Mouse (Mus musculus) neural tube, embryonic 15.5 days (tissue): ENCODE data around the gene Pdcd11. TPM values are rescaled to one million over a fixed set of nuclear protein-coding genes. Genes with fewer than 3 reads are reported as not detected.
A peak's percentile ranks its signal among the peaks of the same experiment; 100 is the strongest.

Experiments
- ATAC-seq: fragments of 200-750 bp; cut with Nextera tagmentation; 2 replicates; pipeline ENCODE4 v1.8.0; 2017; ENCODE audit warnings: mild to moderate bottlenecking, moderate TSS enrichment, moderate library complexity; ENCODE audit not compliant: low FRiP score
- H3K27ac ChIP-seq: fragments of 300-500 bp; sonication (generic); replicated peaks from 2 replicates; pipeline ENCODE4 v1.5.1; 2015; ENCODE audit warnings: mild to moderate bottlenecking, inconsistent platforms
- H3K27me3 ChIP-seq: fragments of 300-500 bp; sonication (generic); replicated peaks from 2 replicates; pipeline ENCODE4 v1.6.1; 2015; ENCODE audit warnings: inconsistent platforms
- H3K36me3 ChIP-seq: fragments of 300-500 bp; sonication (generic); 2 replicates; pipeline ENCODE4 v1.6.1; 2015; ENCODE audit warnings: inconsistent platforms
- H3K4me1 ChIP-seq: fragments of 300-500 bp; sonication (generic); 2 replicates; pipeline ENCODE4 v1.6.1; 2015; ENCODE audit warnings: inconsistent platforms
- H3K4me2 ChIP-seq: fragments of 300-500 bp; sonication (generic); 2 replicates; pipeline ENCODE4 v1.6.1; 2015; ENCODE audit warnings: inconsistent platforms, mild to moderate bottlenecking, moderate library complexity
- H3K4me3 ChIP-seq: fragments of 300-500 bp; sonication (generic); replicated peaks from 2 replicates; pipeline ENCODE4 v1.5.1; 2015; ENCODE audit warnings: mild to moderate bottlenecking, inconsistent platforms
- H3K9ac ChIP-seq: fragments of 300-500 bp; sonication (generic); replicated peaks from 2 replicates; pipeline ENCODE4 v1.6.1; 2015; ENCODE audit warnings: mild to moderate bottlenecking, inconsistent platforms
- H3K9me3 ChIP-seq: fragments of 300-500 bp; sonication (generic); replicated peaks from 2 replicates; pipeline ENCODE4 v1.6.1; 2016; ENCODE audit warnings: inconsistent platforms
- WGBS: fragments of 180-500 bp; shearing (Covaris S2); methylation state at CpG from one replicate; pipeline ENCODE4 v1.1.7; 2015; ENCODE audit warnings: mixed read lengths; 5-methylcytosine and 5-hydroxymethylcytosine counted together
- polyA plus RNA-seq: library from polyadenylated mRNA; unstranded; fragments of >200 nt; fragmentation: Nextera tagmentation; extraction: Ambion mirVana; gene quantifications from 2 replicates; pipeline ENCODE4 v1.2.1, GENCODE M21; 2015

Pdcd11 gene
- polyA plus RNA-seq, result 4.8 and 5.7 TPM in 2 replicates

DNA sequence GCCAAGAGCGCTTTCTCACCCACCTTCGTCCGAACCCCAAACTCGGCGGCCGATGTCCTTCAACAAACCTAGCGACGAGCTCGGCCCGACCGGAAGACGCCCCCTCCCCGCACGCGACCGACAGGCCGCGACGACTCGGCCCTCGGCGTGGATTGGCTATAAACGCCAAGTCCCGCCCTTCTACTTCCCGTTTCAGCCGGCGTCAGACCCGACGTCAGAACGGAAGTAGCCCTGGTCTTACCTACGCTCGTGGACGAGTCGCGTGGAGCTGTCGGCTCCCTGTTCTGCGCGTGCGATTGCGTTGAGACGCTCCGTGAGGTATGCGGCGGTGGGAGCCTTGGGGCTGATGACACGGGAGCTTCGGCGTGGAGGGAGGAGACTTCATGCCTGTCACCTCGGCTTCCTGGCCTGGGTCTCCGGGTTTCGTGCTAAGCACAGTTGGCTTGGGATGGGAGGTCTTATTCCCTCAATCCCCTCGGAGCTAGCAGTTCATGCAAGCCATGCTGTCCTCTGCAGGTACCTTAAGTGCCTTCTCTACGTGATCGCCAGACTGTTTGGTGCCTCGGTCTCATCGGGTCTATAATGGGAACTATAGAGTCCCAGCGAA lies at the start of gene Pdcd11, which contains the start of gene Usmg5:
TSS of gene Pdcd11 (plus strand) at position 219 of the 607 bp plus-strand sequence.
TSS of gene Usmg5 (minus strand) at position 98 of the 607 bp plus-strand sequence.
- Histone ChIP-seq H3K9ac (peak within 1 kb of the TSS; percentile 99), H3K27me3 (no peaks in the 10 kb centered on the region), H3K36me3 (peaks cover 31% of the 10 kb centered on the region), H3K4me1 (peaks cover 31% of the 10 kb centered on the region), H3K4me2 (peak within 1 kb of the TSS; percentile 76), H3K9me3 (no peaks in the 10 kb centered on the region), H3K27ac (peak within 1 kb of the TSS; percentile 91), H3K4me3 (peak within 1 kb of the TSS; percentile 94)
- peak; percentile 99 for ATAC-seq
- under 1% methylated on average over 56 of the region's 56 CpGs for WGBS

GRCm38 (mm10) chr19:47043608-47044007 lies 47.0 kb upstream of the Pdcd11 start:
- H3K9ac ChIP-seq, result no peak overlapping the region
- H3K4me2 ChIP-seq, result no peak overlapping the region
- H3K27me3 ChIP-seq, result no peaks in the 10 kb centered on the region
- no peak overlapping the region for H3K4me3 ChIP-seq
- peaks cover 59% of the 10 kb centered on the region for H3K36me3 ChIP-seq
- H3K4me1 ChIP-seq, result peaks cover 3% of the 10 kb centered on the region; the same call in 1 of the 2 replicates
- no peak overlapping the region for H3K27ac ChIP-seq
- no peak for ATAC-seq
- H3K9me3 ChIP-seq, result no peaks in the 10 kb centered on the region
- 88% methylated on average over 3 of the region's 3 CpGs for WGBS

- Histone ChIP-seq H3K36me3 (peaks cover 36% of the 10 kb centered on the region), H3K4me2 (no peak overlapping the region), H3K4me3 (no peak overlapping the region), H3K9me3 (no peaks in the 10 kb centered on the region), H3K9ac (no peak overlapping the region), H3K27me3 (no peaks in the 10 kb centered on the region), H3K4me1 (peaks cover 19% of the 10 kb centered on the region), H3K27ac (no peak overlapping the region)
- no peak for ATAC-seq
- 94% methylated on average over 1 of the region's 1 CpGs for WGBS
Measured at GRCm38 (mm10) chr19:47046343-47046742, 44.2 kb upstream of the Pdcd11 start.

GRCm38 (mm10) chr19:47047236-47047833 lies 43.2 kb upstream of the Pdcd11 start:
- no peak for ATAC-seq
- no peak overlapping the region for H3K27ac ChIP-seq
- H3K9me3 ChIP-seq, result no peaks in the 10 kb centered on the region
- WGBS, result 90% methylated on average over 13 of the region's 13 CpGs
- no peak overlapping the region for H3K9ac ChIP-seq
- no peak overlapping the region for H3K4me3 ChIP-seq
- no peak overlapping the region for H3K4me2 ChIP-seq
- H3K27me3 ChIP-seq, result no peaks in the 10 kb centered on the region
- H3K36me3 ChIP-seq, result peaks cover 34% of the 10 kb centered on the region
- H3K4me1 ChIP-seq, result peaks cover 19% of the 10 kb centered on the region

DNA sequence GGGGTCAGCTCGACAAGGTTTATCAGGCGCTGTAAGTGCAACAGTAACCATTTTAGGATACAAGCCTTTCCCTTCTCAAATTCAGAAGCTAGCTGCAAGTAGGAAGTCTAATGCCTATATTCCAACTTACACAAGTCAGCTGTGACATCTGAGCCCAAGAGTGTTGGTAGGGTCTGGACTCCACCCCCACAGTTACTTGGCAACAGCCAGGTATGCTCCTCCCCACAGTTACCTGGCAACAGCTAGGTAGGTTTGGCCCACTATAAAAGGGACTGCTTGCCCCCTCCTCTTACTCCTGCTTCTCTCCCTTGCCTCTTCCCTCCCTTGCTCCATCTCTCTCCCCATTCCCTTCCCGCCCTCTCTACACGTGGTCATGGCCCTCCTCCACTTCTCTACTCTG lies 41.5 kb upstream of the Pdcd11 start:
- H3K27me3 ChIP-seq, result no peaks in the 10 kb centered on the region
- H3K9ac ChIP-seq, result no peak overlapping the region
- H3K4me1 ChIP-seq, result peaks cover 19% of the 10 kb centered on the region
- H3K27ac ChIP-seq, result no peak overlapping the region
- H3K36me3 ChIP-seq, result peaks cover 27% of the 10 kb centered on the region
- 0 out of 2 replicates have a peak overlapping the region, but pooled peaks have one; percentile 91 for H3K4me3 ChIP-seq
- ATAC-seq, result no peak
- peak overlapping the region; percentile 57 for H3K4me2 ChIP-seq
- H3K9me3 ChIP-seq, result no peaks in the 10 kb centered on the region
- WGBS, result 66% methylated on average over 4 of the region's 4 CpGs

- Histone ChIP-seq H3K36me3 (peaks cover 26% of the 10 kb centered on the region), H3K4me3 (peak overlapping the region; percentile 91), H3K9ac (peak overlapping the region; percentile 91), H3K27ac (peak overlapping the region; percentile 93), H3K4me2 (peak overlapping the region; percentile 57), H3K4me1 (peaks cover 19% of the 10 kb centered on the region), H3K9me3 (no peaks in the 10 kb centered on the region), H3K27me3 (no peaks in the 10 kb centered on the region)
- 6% methylated on average over 7 of the region's 7 CpGs for WGBS
- peak; percentile 50 for ATAC-seq
Measured at GRCm38 (mm10) chr19:47049840-47050239, 40.7 kb upstream of the Pdcd11 start.

DNA sequence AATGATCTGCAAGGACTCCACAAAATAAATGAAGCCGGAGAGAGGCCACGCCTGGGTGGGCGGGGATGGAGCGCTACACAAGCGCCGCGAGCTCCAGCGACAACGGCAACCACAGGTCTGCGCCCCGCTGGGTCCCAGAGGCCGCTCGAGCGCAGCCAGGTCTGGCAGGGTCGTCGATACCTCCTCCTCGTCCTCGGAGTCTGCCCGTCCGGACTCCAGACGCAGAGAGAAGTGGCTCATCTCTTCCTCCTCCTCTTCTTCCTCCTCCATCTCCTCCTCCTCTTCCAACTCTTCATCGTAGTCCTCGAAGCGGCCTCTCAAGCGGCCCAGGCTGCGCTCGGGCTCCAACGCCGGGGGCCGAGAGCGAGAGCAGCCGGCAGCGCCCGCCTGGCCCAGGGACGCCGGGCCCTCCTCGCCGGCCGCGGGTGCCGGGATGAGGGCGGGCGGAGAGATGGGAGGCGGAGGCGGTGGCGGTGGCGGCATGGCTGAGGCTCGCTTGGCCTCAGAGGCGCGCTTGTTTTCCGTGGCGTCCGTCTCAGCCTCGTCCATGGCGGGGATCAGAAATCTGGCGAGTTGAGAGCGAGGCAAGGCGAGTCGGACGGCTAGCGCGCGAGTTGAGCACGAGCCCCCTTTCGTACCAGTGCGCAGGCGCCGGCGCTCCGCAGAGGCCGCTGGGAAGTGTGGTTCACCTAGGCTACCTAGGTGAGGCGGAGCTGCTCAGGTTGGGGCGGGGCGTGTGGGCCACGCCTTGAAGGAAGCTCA lies 40.1 kb upstream of the Pdcd11 start, which contains the start of gene Pcgf6:
TSS of gene Pcgf6 (minus strand) at position 636 of the 762 bp plus-strand sequence.
- peaks cover 22% of the 10 kb centered on the region for H3K36me3 ChIP-seq
- peaks cover 19% of the 10 kb centered on the region for H3K4me1 ChIP-seq
- no peaks in the 10 kb centered on the region for H3K9me3 ChIP-seq
- peak within 1 kb of the TSS; percentile 57 for H3K4me2 ChIP-seq
- peak within 1 kb of the TSS; percentile 91 for H3K9ac ChIP-seq
- peak within 1 kb of the TSS; percentile 91 for H3K4me3 ChIP-seq
- ATAC-seq, result peak; percentile 95
- WGBS, result under 1% methylated on average over 74 of the region's 75 CpGs
- H3K27me3 ChIP-seq, result no peaks in the 10 kb centered on the region
- peak within 1 kb of the TSS; percentile 93 for H3K27ac ChIP-seq

DNA sequence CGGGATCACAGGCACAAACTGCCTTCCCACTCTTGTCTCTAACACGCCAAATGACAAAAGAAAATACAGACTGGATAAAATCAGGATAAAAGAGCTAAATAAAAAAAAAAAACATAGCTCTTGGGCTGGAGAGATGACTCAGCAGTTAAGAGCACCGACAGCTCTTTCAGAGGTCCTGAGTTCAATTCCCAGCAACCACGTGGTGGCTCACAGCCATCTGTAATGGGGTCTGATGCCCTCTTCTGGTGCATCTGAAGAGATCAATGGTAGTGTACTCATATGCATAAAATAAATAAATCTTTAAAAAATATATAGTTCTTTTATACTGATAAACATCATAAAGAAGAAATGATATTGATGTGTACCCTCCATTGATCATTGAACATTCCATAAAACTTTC lies 37.6 kb upstream of the Pdcd11 start:
- no peaks in the 10 kb centered on the region for H3K9me3 ChIP-seq
- WGBS, result 83% methylated on average over 4 of the region's 4 CpGs
- H3K27me3 ChIP-seq, result no peaks in the 10 kb centered on the region
- ATAC-seq, result no peak
- no peak overlapping the region for H3K27ac ChIP-seq
- H3K9ac ChIP-seq, result no peak overlapping the region
- no peak overlapping the region for H3K4me3 ChIP-seq
- peaks cover 19% of the 10 kb centered on the region for H3K4me1 ChIP-seq
- no peaks in the 10 kb centered on the region for H3K36me3 ChIP-seq
- H3K4me2 ChIP-seq, result no peak overlapping the region

- peaks cover 16% of the 10 kb centered on the region for H3K4me1 ChIP-seq
- WGBS, result 82% methylated on average over 4 of the region's 4 CpGs
Measured at GRCm38 (mm10) chr19:47053471-47053870, 37.1 kb upstream of the Pdcd11 start.

DNA sequence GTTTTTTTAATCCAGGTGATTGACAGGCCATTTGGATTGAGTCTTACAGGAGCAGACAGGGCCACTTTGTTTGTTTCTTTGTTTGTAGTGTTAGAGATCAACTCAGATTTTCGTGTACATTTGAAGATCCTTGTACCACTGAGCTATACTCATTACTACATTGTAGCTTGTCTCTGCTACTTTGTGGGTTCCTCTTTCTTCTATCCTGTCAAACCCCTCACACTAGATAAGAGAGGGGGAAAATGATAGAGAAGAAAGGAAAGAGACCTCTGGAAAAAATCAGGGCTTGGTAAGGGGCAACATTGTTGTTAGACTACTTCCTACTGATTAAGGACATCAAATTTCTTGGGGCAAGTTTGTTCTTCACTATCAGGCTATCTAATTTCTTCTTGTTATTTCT lies 32.9 kb upstream of the Pdcd11 start:
- no peak overlapping the region for H3K4me2 ChIP-seq
- H3K9ac ChIP-seq, result no peak overlapping the region
- no peak for ATAC-seq
- H3K4me1 ChIP-seq, result no peaks in the 10 kb centered on the region
- no peaks in the 10 kb centered on the region for H3K27me3 ChIP-seq
- H3K27ac ChIP-seq, result no peak overlapping the region
- WGBS, result 72% methylated on average over 1 of the region's 1 CpGs
- H3K36me3 ChIP-seq, result no peaks in the 10 kb centered on the region
- no peak overlapping the region for H3K4me3 ChIP-seq
- no peaks in the 10 kb centered on the region for H3K9me3 ChIP-seq

More at GRCm38 (mm10) chr19:47053471-47053870, 37.1 kb upstream of the Pdcd11 start:
- Histone ChIP-seq H3K27me3 (no peaks in the 10 kb centered on the region), H3K9ac (no peak overlapping the region), H3K27ac (no peak overlapping the region), H3K4me3 (no peak overlapping the region), H3K36me3 (no peaks in the 10 kb centered on the region), H3K4me2 (no peak overlapping the region), H3K9me3 (no peaks in the 10 kb centered on the region)
- no peak for ATAC-seq

DNA sequence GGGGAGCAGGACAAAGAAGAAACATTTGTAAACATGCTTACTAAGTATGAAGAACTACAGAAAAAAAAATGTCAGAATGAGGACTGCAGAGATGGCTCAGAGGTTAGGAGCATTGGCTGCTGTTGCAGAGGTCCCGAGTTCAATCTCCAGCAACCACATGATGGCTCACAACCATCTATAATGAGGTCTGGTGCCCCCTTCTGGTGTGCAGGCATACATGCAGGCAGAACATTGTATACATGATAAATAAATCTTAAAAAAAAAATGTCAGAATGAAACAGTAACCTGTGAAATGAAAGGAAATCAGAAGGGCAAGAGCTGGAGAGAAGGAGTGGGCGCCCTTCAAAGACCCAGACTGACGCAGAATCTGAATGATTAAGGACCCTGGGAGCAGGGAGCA lies 24.7 kb upstream of the Pdcd11 start:
- WGBS, result 92% methylated on average over 3 of the region's 3 CpGs
- ATAC-seq, result no peak
- H3K4me2 ChIP-seq, result no peak overlapping the region
- peaks cover 4% of the 10 kb centered on the region; the same call in 1 of the 2 replicates for H3K36me3 ChIP-seq
- H3K4me1 ChIP-seq, result peaks cover 13% of the 10 kb centered on the region
- no peaks in the 10 kb centered on the region for H3K9me3 ChIP-seq
- no peak overlapping the region for H3K4me3 ChIP-seq
- no peak overlapping the region for H3K27ac ChIP-seq
- no peaks in the 10 kb centered on the region for H3K27me3 ChIP-seq
- H3K9ac ChIP-seq, result no peak overlapping the region
